In the genomic region with DNA sequence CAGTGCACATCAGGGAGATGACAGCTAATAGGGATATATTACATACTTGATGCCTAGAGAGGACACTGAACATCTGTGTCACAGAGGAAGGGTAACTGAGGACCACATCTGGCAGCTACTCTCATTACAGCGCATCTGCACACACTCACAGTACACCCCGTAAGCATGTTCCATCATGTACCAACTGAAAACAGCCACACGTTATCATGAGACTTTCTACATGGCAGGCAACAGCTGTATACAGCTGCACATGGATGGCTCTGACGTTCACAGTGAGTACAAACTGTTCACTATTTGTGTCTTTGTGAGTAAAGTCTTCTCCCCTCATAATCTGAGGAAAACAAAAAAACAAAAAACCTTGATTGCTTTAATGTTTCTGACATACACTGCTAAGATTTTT, we compare ENCODE assay signal across 24 mouse cellular contexts. TPM values are rescaled to one million over a fixed set of nuclear protein-coding genes. Genes with fewer than 3 reads are reported as not detected.
DNase-seq lines count a peak whose midpoint lies in the region; ATAC-seq and TF ChIP-seq lines count a peak whose summit lies in the region.
"Had no signal": no experiment of that assay in that cellular context is flagged by ENCODE, and none has a peak within 500 bp of the region (broad histone marks: within the 10 kb centered on the region; RNA-seq: fewer than 3 reads in every experiment).

No protein-coding gene starts in this region.

- DNase-seq in hindbrain, postnatal 0 days (ENCODE audit: low spot score): no peak
- peak; percentile 89 for DNase-seq in lung, postnatal 0 days (ENCODE audit: low spot score)
- no peak for DNase-seq in lung, postnatal 14 days
- DNase-seq in MEL (ENCODE audit: low read depth, low spot score): peak; percentile 26
- DNase-seq in limb, embryonic 10.5 days (ENCODE audit: low spot score): no peak
- no peak for DNase-seq in adrenal gland, postnatal 25 days
- DNase-seq: adrenal gland, adult 2 months; cerebellum, adult 2 months; cerebellum, postnatal 14 days; gastrocnemius, postnatal 10 days; heart, postnatal 4 days; kidney, adult 8-10 months; kidney, postnatal 4 days; liver, embryonic 13.5 days; right cerebral cortex, postnatal 25 days; thymus, adult 18-20 months had no signal

- peak; percentile 98 for TF ChIP-seq EP300 in lung, postnatal 0 days (IDR thresholded peaks at IDR 0.05)
- no peak for TF ChIP-seq EP300 in MEL (IDR thresholded peaks at IDR 0.05; ENCODE audit: low read depth in 1 of 2, low read length in 2 of 2)

- 0 out of 2 replicates have a peak, but pooled peaks have one; percentile 48 for ATAC-seq in hindbrain, postnatal 0 days
- no peak for ATAC-seq in hindbrain, embryonic 13.5 days (ENCODE audit: low FRiP score)
- peak; percentile 81 for ATAC-seq in lung, postnatal 0 days
- ATAC-seq: forebrain, embryonic 16.5 days; inflammation-experienced regulatory T-cells, adult 6 months; midbrain, embryonic 16.5 days had no signal

- H3K36me3 ChIP-seq in hindbrain, postnatal 0 days (ENCODE audit: insufficient read depth, low read length): no peaks in the 10 kb centered on the region
- H3K36me3 ChIP-seq in hindbrain, embryonic 13.5 days: no peaks in the 10 kb centered on the region
- no peaks in the 10 kb centered on the region for H3K36me3 ChIP-seq in lung, postnatal 0 days (ENCODE audit: insufficient read depth, low read length)
- peaks cover 0 to 20% of the 10 kb centered on the region in 2 experiments; a peak in 2 of 4 replicates for H3K36me3 ChIP-seq in MEL (ENCODE audit: control insufficient read depth in 1 of 2, insufficient read depth in 2 of 2, low read length in 2 of 2)
- H3K36me3 ChIP-seq in limb, embryonic 10.5 days: no peaks in the 10 kb centered on the region
- H3K36me3 ChIP-seq: liver, embryonic 13.5 days had no signal

- no peak overlapping the region for H3K9ac ChIP-seq in hindbrain, postnatal 0 days (replicated peaks; ENCODE audit: low read length)
- H3K9ac ChIP-seq in hindbrain, embryonic 13.5 days: no peak overlapping the region
- H3K9ac ChIP-seq in lung, postnatal 0 days (replicated peaks; ENCODE audit: low read depth): no peak overlapping the region
- H3K9ac ChIP-seq in MEL (ENCODE audit: control insufficient read depth, low read depth, low read length, poor library complexity, severe bottlenecking): no peak overlapping the region
- H3K9ac ChIP-seq: hindbrain, embryonic 14.5 days; liver, embryonic 13.5 days had no signal

- peaks cover 5% of the 10 kb centered on the region; the same call in 1 of the 2 replicates for H3K4me1 ChIP-seq in hindbrain, postnatal 0 days (ENCODE audit: insufficient read depth, low read length)
- H3K4me1 ChIP-seq in hindbrain, embryonic 13.5 days (replicated peaks): peaks cover 3% of the 10 kb centered on the region
- peaks cover 16% of the 10 kb centered on the region for H3K4me1 ChIP-seq in lung, postnatal 0 days (ENCODE audit: insufficient read depth, low read depth, low read length)
- peaks cover 12 to 33% of the 10 kb centered on the region in 2 experiments for H3K4me1 ChIP-seq in MEL (ENCODE audit: control insufficient read depth in 1 of 2, insufficient read depth in 2 of 2, low read length in 2 of 2)
- H3K4me1 ChIP-seq in limb, embryonic 10.5 days: peaks cover 30% of the 10 kb centered on the region

- no peaks in the 10 kb centered on the region for H3K9me3 ChIP-seq in hindbrain, postnatal 0 days (ENCODE audit: low read length)
- H3K9me3 ChIP-seq in hindbrain, embryonic 13.5 days: no peaks in the 10 kb centered on the region
- H3K9me3 ChIP-seq in lung, postnatal 0 days (ENCODE audit: low read length): no peaks in the 10 kb centered on the region
- H3K9me3 ChIP-seq in MEL (replicated peaks; ENCODE audit: insufficient read depth, low read length): no peaks in the 10 kb centered on the region
- H3K9me3 ChIP-seq in limb, embryonic 10.5 days (replicated peaks): no peaks in the 10 kb centered on the region
- H3K9me3 ChIP-seq: liver, embryonic 13.5 days had no signal

- H3K4me2 ChIP-seq in hindbrain, postnatal 0 days (ENCODE audit: low read depth, low read length): no peak overlapping the region
- H3K4me2 ChIP-seq in hindbrain, embryonic 13.5 days: no peak overlapping the region
- H3K4me2 ChIP-seq in lung, postnatal 0 days (replicated peaks; ENCODE audit: low read depth, low read length): no peak overlapping the region
- H3K4me2 ChIP-seq: hindbrain, embryonic 14.5 days; liver, embryonic 13.5 days; midbrain, embryonic 11.5 days had no signal

- no peak for TF ChIP-seq CTCF in hindbrain, postnatal 0 days (IDR thresholded peaks at IDR 0.05; ENCODE audit: low read depth)
- no peak for TF ChIP-seq CTCF in lung, postnatal 0 days (IDR thresholded peaks at IDR 0.05)
- TF ChIP-seq CTCF in MEL (IDR thresholded peaks at IDR 0.05 in 2 of 3, conservative IDR thresholded peaks at IDR 0.05 in 1 of 3; ENCODE audit: control insufficient read depth in 1 of 3, insufficient read depth in 1 of 3, low read depth in 2 of 3, low read length in 3 of 3, poor library complexity in 1 of 3, severe bottlenecking in 1 of 3): no peak

- TF ChIP-seq RAD21 in MEL (IDR thresholded peaks at IDR 0.05; ENCODE audit: low read depth, low read length): no peak

- no peak overlapping the region for H3K27ac ChIP-seq in hindbrain, postnatal 0 days
- H3K27ac ChIP-seq in hindbrain, embryonic 13.5 days: no peak overlapping the region
- 0 out of 2 replicates have a peak overlapping the region, but pooled peaks have one; percentile 76 for H3K27ac ChIP-seq in lung, postnatal 0 days (ENCODE audit: low read length)
- H3K27ac ChIP-seq in MEL (ENCODE audit: control insufficient read depth, low read depth, low read length): peak overlapping the region; percentile 6; the same call in 1 of the 2 replicates
- H3K27ac ChIP-seq in limb, embryonic 10.5 days: peak overlapping the region; percentile 53; the same call in 1 of the 2 replicates
- H3K27ac ChIP-seq: hindbrain, embryonic 14.5 days; kidney, postnatal 0 days; liver, embryonic 13.5 days had no signal

- H3K4me3 ChIP-seq in hindbrain, postnatal 0 days (ENCODE audit: low read length): no peak overlapping the region
- no peak overlapping the region for H3K4me3 ChIP-seq in hindbrain, embryonic 13.5 days
- no peak overlapping the region for H3K4me3 ChIP-seq in lung, postnatal 0 days (ENCODE audit: low read depth, low read length)
- no peak overlapping the region for H3K4me3 ChIP-seq in MEL (ENCODE audit: control insufficient read depth in 1 of 2, insufficient read depth in 1 of 2, low read depth in 2 of 2, low read length in 2 of 2)
- no peak overlapping the region for H3K4me3 ChIP-seq in limb, embryonic 10.5 days
- H3K4me3 ChIP-seq: erythroblast, embryonic 14.5 days; liver, embryonic 13.5 days had no signal

- H3K79me2 ChIP-seq in MEL (ENCODE audit: control insufficient read depth, insufficient read depth, low read length, poor library complexity): no peaks in the 10 kb centered on the region; the same call in 1 of the 2 replicates

- no peak for TF ChIP-seq POLR2A in MEL (IDR thresholded peaks at IDR 0.05; ENCODE audit: control insufficient read depth in 1 of 2, insufficient read depth in 1 of 2, low read depth in 1 of 2, low read length in 2 of 2, poor library complexity in 1 of 2)

- no peaks in the 10 kb centered on the region for H3K27me3 ChIP-seq in hindbrain, postnatal 0 days (ENCODE audit: insufficient read depth, low read length)
- H3K27me3 ChIP-seq in hindbrain, embryonic 13.5 days: no peaks in the 10 kb centered on the region
- H3K27me3 ChIP-seq in lung, postnatal 0 days (replicated peaks; ENCODE audit: insufficient read depth, low read length): no peaks in the 10 kb centered on the region
- no peaks in the 10 kb centered on the region for H3K27me3 ChIP-seq in MEL (ENCODE audit: control insufficient read depth in 1 of 2, insufficient read depth in 2 of 2, low read length in 2 of 2)
- H3K27me3 ChIP-seq in limb, embryonic 10.5 days (ENCODE audit: low read depth, poor library complexity, severe bottlenecking): no peaks in the 10 kb centered on the region
- H3K27me3 ChIP-seq: liver, embryonic 13.5 days had no signal

- WGBS in hindbrain, postnatal 0 days: 78% methylated on average over 4 of the region's 4 CpGs
- 78% methylated on average over 4 of the region's 4 CpGs for WGBS in hindbrain, embryonic 13.5 days
- WGBS in lung, postnatal 0 days: 53% methylated on average over 4 of the region's 4 CpGs
- 70% methylated on average over 4 of the region's 4 CpGs for WGBS in limb, embryonic 10.5 days

TF ChIP-seq in MEL, 35 proteins besides CTCF, POLR2A, EP300 and RAD21:
- TF ChIP-seq TAL1 (IDR thresholded peaks at IDR 0.05; ENCODE audit: low read length): no peak
- TF ChIP-seq ETS1 (IDR thresholded peaks at IDR 0.05; ENCODE audit: low read depth, low read length): 0 out of 2 replicates have a peak, but pooled peaks have one; percentile 7

RNA-seq across cellular contexts. Expression of a gene that starts 55.3 kb away (rescaled TPM):
- total RNA-seq in hindbrain, postnatal 0 days (2014; rRNA removed): 3.0 and 5.2 TPM in 2 replicates
- polyA plus RNA-seq in hindbrain, postnatal 0 days (2015; fragmentation: Nextera tagmentation; extraction: Ambion mirVana): 13.9 and 16.2 TPM in 2 replicates
- 18.4 and 20.2 TPM in 2 replicates for polyA plus RNA-seq in hindbrain, embryonic 13.5 days (2015; fragmentation: Nextera tagmentation; extraction: Ambion mirVana)
- 14.7 and 18.0 TPM in 2 replicates for polyA plus RNA-seq in lung, postnatal 0 days (2015; fragmentation: Nextera tagmentation; extraction: Ambion mirVana)
- total RNA-seq in MEL (2012; rRNA removed): 2.0 and 2.7 TPM in 2 replicates
- polyA plus RNA-seq in MEL (2012; ENCODE audit: insufficient read depth in 1 of 2, insufficient read length in 2 of 2, low read depth in 1 of 2, low replicate concordance in 2 of 2, missing spikeins in 1 of 2): 1 to 10 TPM in 1 of 2 experiments, not detected in 1; 4.3 TPM
- 7.4 and 9.1 TPM in 2 replicates for polyA plus RNA-seq in limb, embryonic 10.5 days (2016; fragmentation: Nextera tagmentation; extraction: Ambion mirVana)
- 15.2 and 20.6 TPM in 2 replicates for total RNA-seq in adrenal gland, postnatal 25 days (2021)
- polyA plus RNA-seq: erythroblast, embryonic 14.5 days had no signal

Comparison
In these comparisons a context has a peak if more than half of its experiments do, and no peak if none do; other contexts are left out.
1. DNase-seq: peak in lung, postnatal 0 days (single experiment) and MEL (single experiment); none in hindbrain, postnatal 0 days (single experiment), lung, postnatal 14 days (single experiment), limb, embryonic 10.5 days (single experiment) and adrenal gland, postnatal 25 days (single experiment).
2. H3K27ac ChIP-seq: peak in lung, postnatal 0 days (single experiment), MEL (single experiment) and limb, embryonic 10.5 days (single experiment); none in hindbrain, postnatal 0 days (single experiment) and hindbrain, embryonic 13.5 days (single experiment).